Mouse (Mus musculus) gastrocnemius, postnatal 25 days (tissue): ENCODE results near the gene Arhgef40. TPM values are rescaled to one million over a fixed set of nuclear protein-coding genes. Genes with fewer than 3 reads are reported as not detected.

Experiments used
- DNase-seq: peaks from one replicate; pipeline ENCODE4 v3.0.0; 2022
- long read RNA-seq, 2 experiments: library from polyadenylated mRNA; stranded (forward); transcript quantifications; one replicate each; pipeline ENCODE4 v2.0.0; 2021
- total RNA-seq, 2 experiments: library from RNA; stranded (reverse); gene quantifications; 1 replicate in 1 of 2; 2 replicates in 1 of 2; pipeline ENCODE4 v1.2.3; 2021

The Arhgef40 gene
- total RNA-seq = 10 to 100 TPM; 17.2 to 17.6 TPM
- long read RNA-seq, experiment 1, full-length matches to known transcripts = 3 of 11 reads
- long read RNA-seq, experiment 1, partial matches to known transcripts = 7 of 11 reads
- long read RNA-seq, experiment 1, other reads (novel, unspliced or antisense) = 1 of 11 reads
- long read RNA-seq, experiment 2, full-length matches to known transcripts = 3 of 10 reads
- long read RNA-seq, experiment 2, partial matches to known transcripts = 6 of 10 reads
- long read RNA-seq, experiment 2, other reads (novel, unspliced or antisense) = 1 of 10 reads

GRCm38 (mm10) chr14:51984247-51985231, at the start of gene Arhgef40:
Arhgef40 (plus strand) TSS chr14:51984719.
- DNase-seq = peak; percentile 86

- DNase-seq = no peak
Observed at GRCm38 (mm10) chr14:51939005-51939404, 45.5 kb upstream of the Arhgef40 start.

- peak; percentile 55 for DNase-seq
Observed at GRCm38 (mm10) chr14:51940944-51941560, 43.5 kb upstream of the Arhgef40 start.

GRCm38 (mm10) chr14:51941577-51941976, 42.9 kb upstream of the Arhgef40 start:
- DNase-seq = no peak

GRCm38 (mm10) chr14:51942236-51942635, 42.3 kb upstream of the Arhgef40 start:
- DNase-seq = no peak

- no peak for DNase-seq
Observed at GRCm38 (mm10) chr14:51943336-51943735, 41.2 kb upstream of the Arhgef40 start.

GRCm38 (mm10) chr14:51960316-51960715, 24.2 kb upstream of the Arhgef40 start:
- no peak for DNase-seq

GRCm38 (mm10) chr14:51967400-51967799, 17.1 kb upstream of the Arhgef40 start:
- no peak for DNase-seq

GRCm38 (mm10) chr14:51979252-51979651, 5.3 kb upstream of the Arhgef40 start:
- no peak for DNase-seq

GRCm38 (mm10) chr14:51983251-51983650, 1.3 kb upstream of the Arhgef40 start:
- DNase-seq = no peak

- DNase-seq = no peak
Observed at GRCm38 (mm10) chr14:51983855-51984246, 668 bp upstream of the Arhgef40 start.

- peak; percentile 92 for DNase-seq
Observed at GRCm38 (mm10) chr14:51985301-51986152, 1.0 kb downstream of the Arhgef40 start.

- DNase-seq = no peak
Observed at GRCm38 (mm10) chr14:51986153-51986505, 1.6 kb downstream of the Arhgef40 start.

GRCm38 (mm10) chr14:51987177-51987576, 2.7 kb downstream of the Arhgef40 start:
- DNase-seq = no peak

GRCm38 (mm10) chr14:51988731-51989130, 4.2 kb downstream of the Arhgef40 start:
- no peak for DNase-seq

- no peak for DNase-seq
Observed at GRCm38 (mm10) chr14:51989461-51989970, 5.0 kb downstream of the Arhgef40 start.

- no peak for DNase-seq
Observed at GRCm38 (mm10) chr14:51994453-51994852, 9.9 kb downstream of the Arhgef40 start.

GRCm38 (mm10) chr14:51995219-51995871, 10.8 kb downstream of the Arhgef40 start:
- no peak for DNase-seq

- DNase-seq = no peak
Observed at GRCm38 (mm10) chr14:51996231-51996841, 11.8 kb downstream of the Arhgef40 start.

GRCm38 (mm10) chr14:51996866-51997265, 12.3 kb downstream of the Arhgef40 start:
- no peak for DNase-seq

GRCm38 (mm10) chr14:51997483-51997882, 13.0 kb downstream of the Arhgef40 start:
- DNase-seq = peak; percentile 5
